14 mouse cellular contexts compared by ENCODE assay signal in the genomic region with DNA sequence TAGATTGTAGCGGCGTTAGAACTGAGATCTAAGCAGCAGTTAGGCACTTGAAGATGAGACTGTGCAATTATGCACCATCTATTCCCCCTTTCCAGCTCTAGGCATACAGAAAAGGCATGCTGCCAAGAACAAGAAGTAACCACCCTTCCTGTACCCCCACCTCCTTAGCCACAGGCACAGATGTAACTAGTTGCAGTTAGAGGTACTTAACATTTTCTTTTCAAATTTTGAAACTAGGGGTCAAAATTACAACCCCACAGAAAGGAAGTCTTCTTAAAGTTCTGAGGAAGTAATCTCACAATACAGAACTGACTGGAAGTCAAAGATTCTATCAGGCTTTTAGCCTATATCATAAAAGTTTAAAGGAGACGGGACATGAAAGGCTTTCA. TPM values are rescaled to one million over a fixed set of nuclear protein-coding genes. Genes with fewer than 3 reads are reported as not detected.
DNase-seq lines count a peak whose midpoint lies in the region; ATAC-seq and TF ChIP-seq lines count a peak whose summit lies in the region.
"Had no signal": no experiment of that assay in that cellular context is flagged by ENCODE, and none has a peak within 500 bp of the region (broad histone marks: within the 10 kb centered on the region; RNA-seq: fewer than 3 reads in every experiment).

No protein-coding gene starts in this region.

- intact Hi-C loops in heart, adult 2 months (cut with DNase I): loop anchor here (5.0 kb wide), 1 partner anchor 98 kb away; the partner anchor contains the start of gene Wt1

- ATAC-seq in heart, embryonic 12.5 days (ENCODE audit: insufficient number of reproducible peaks, low FRiP score): no peak
- ATAC-seq in liver, embryonic 12.5 days: no peak
- ATAC-seq in embryonic facial prominence, embryonic 14.5 days (ENCODE audit: low read depth): no peak
- no peak for ATAC-seq in liver, embryonic 15.5 days (ENCODE audit: insufficient read depth)

- 55% methylated on average over 3 of the region's 3 CpGs for WGBS in heart, embryonic 12.5 days
- WGBS in heart, adult 2 months: 53% methylated on average over 3 of the region's 3 CpGs
- 42% methylated on average over 3 of the region's 3 CpGs for WGBS in liver, embryonic 12.5 days (ENCODE audit: insufficient replicate concordance)
- 41% methylated on average over 3 of the region's 3 CpGs for WGBS in embryonic facial prominence, embryonic 14.5 days
- WGBS in liver, embryonic 15.5 days (ENCODE audit: insufficient replicate concordance): 30% methylated on average over 3 of the region's 3 CpGs
- WGBS in thymus, adult 2 months: 5% methylated on average over 3 of the region's 3 CpGs

- peak overlapping the region; percentile 50; the same call in 1 of the 2 replicates for H3K4me3 ChIP-seq in heart, embryonic 12.5 days
- H3K4me3 ChIP-seq in heart, adult 2 months: no peak overlapping the region; the same call in 1 of the 2 replicates
- no peak overlapping the region for H3K4me3 ChIP-seq in liver, embryonic 12.5 days
- H3K4me3 ChIP-seq in embryonic facial prominence, embryonic 14.5 days (ENCODE audit: low read depth, low read length): peak overlapping the region; percentile 35; the same call in 1 of the 2 replicates
- no peak overlapping the region for H3K4me3 ChIP-seq in liver, embryonic 15.5 days (replicated peaks)
- H3K4me3 ChIP-seq in thymus, adult 2 months (ENCODE audit: control insufficient read depth, insufficient read depth, low read length): no peak overlapping the region
- H3K4me3 ChIP-seq: myocyte had no signal

- H3K27ac ChIP-seq in heart, embryonic 12.5 days (ENCODE audit: poor library complexity, severe bottlenecking): no peak overlapping the region
- no peak overlapping the region for H3K27ac ChIP-seq in heart, adult 2 months
- H3K27ac ChIP-seq in liver, embryonic 12.5 days: no peak overlapping the region
- H3K27ac ChIP-seq in embryonic facial prominence, embryonic 14.5 days (replicated peaks; ENCODE audit: low read depth, low read length): no peak overlapping the region
- no peak overlapping the region for H3K27ac ChIP-seq in liver, embryonic 15.5 days (replicated peaks)
- no peak overlapping the region for H3K27ac ChIP-seq in thymus, adult 2 months (ENCODE audit: control insufficient read depth, insufficient read depth, low read length)
- H3K27ac ChIP-seq: gastrocnemius, adult 2 months had no signal

- H3K4me1 ChIP-seq in heart, embryonic 12.5 days (replicated peaks): peaks cover 23% of the 10 kb centered on the region
- peaks cover 2% of the 10 kb centered on the region; the same call in 1 of the 2 replicates for H3K4me1 ChIP-seq in heart, adult 2 months (ENCODE audit: control insufficient read depth, insufficient read depth, low read length)
- H3K4me1 ChIP-seq in liver, embryonic 12.5 days: peaks cover 8% of the 10 kb centered on the region; the same call in 1 of the 2 replicates
- peaks cover 9% of the 10 kb centered on the region for H3K4me1 ChIP-seq in embryonic facial prominence, embryonic 14.5 days (ENCODE audit: control insufficient read depth, insufficient read depth, low read length)
- H3K4me1 ChIP-seq in liver, embryonic 15.5 days (replicated peaks): no peaks in the 10 kb centered on the region
- H3K4me1 ChIP-seq in thymus, adult 2 months (replicated peaks; ENCODE audit: control insufficient read depth, insufficient read depth, low read length): peaks cover 4% of the 10 kb centered on the region; the same call in 1 of the 2 replicates

- H3K4me2 ChIP-seq in heart, embryonic 12.5 days: peak overlapping the region; percentile 82
- peak overlapping the region; percentile 55 for H3K4me2 ChIP-seq in liver, embryonic 12.5 days
- H3K4me2 ChIP-seq in embryonic facial prominence, embryonic 14.5 days (ENCODE audit: low read depth, low read length): 0 out of 2 replicates have a peak overlapping the region, but pooled peaks have one; percentile 80
- H3K4me2 ChIP-seq in liver, embryonic 15.5 days: peak overlapping the region; percentile 56; the same call in 1 of the 2 replicates

- no peaks in the 10 kb centered on the region for H3K9me3 ChIP-seq in heart, embryonic 12.5 days (replicated peaks)
- no peaks in the 10 kb centered on the region for H3K9me3 ChIP-seq in liver, embryonic 12.5 days (replicated peaks)
- H3K9me3 ChIP-seq in embryonic facial prominence, embryonic 14.5 days (ENCODE audit: control insufficient read depth, low read length): no peaks in the 10 kb centered on the region
- H3K9me3 ChIP-seq in liver, embryonic 15.5 days (replicated peaks): no peaks in the 10 kb centered on the region

- no peaks in the 10 kb centered on the region for H3K79me2 ChIP-seq in heart, adult 2 months (replicated peaks; ENCODE audit: control insufficient read depth, insufficient read depth, low read length)

- no peak for TF ChIP-seq CTCF in heart, adult 2 months (IDR thresholded peaks at IDR 0.05)
- TF ChIP-seq CTCF in thymus, adult 2 months (IDR thresholded peaks at IDR 0.05; ENCODE audit: borderline replicate concordance, control insufficient read depth, extremely low read depth, insufficient read depth, low read length, poor library complexity): no peak

- no peak for TF ChIP-seq POLR2A in heart, adult 2 months (IDR thresholded peaks at IDR 0.05; ENCODE audit: insufficient read depth, low read depth, low read length)
- no peak for TF ChIP-seq POLR2A in thymus, adult 2 months (IDR thresholded peaks at IDR 0.05; ENCODE audit: control insufficient read depth, extremely low read depth, insufficient read depth, low read length, poor library complexity)

- H3K9ac ChIP-seq in heart, embryonic 12.5 days: no peak overlapping the region
- H3K9ac ChIP-seq in heart, adult 2 months (ENCODE audit: low read depth, low read length): no peak overlapping the region
- no peak overlapping the region for H3K9ac ChIP-seq in liver, embryonic 12.5 days
- H3K9ac ChIP-seq in embryonic facial prominence, embryonic 14.5 days (ENCODE audit: low read depth, low read length): no peak overlapping the region
- H3K9ac ChIP-seq in liver, embryonic 15.5 days: no peak overlapping the region

- DNase-seq in heart, adult 2 months: no peak
- DNase-seq in liver: no peak
- DNase-seq in embryonic facial prominence, embryonic 14.5 days (ENCODE audit: low spot score): peak; percentile 18
- no peak for DNase-seq in thymus, adult 2 months
- DNase-seq in yolk sac, embryonic 10.5 days (ENCODE audit: low spot score): no peak
- DNase-seq: adrenal gland, postnatal 36 days; cerebellum, adult 2 months; gastrocnemius, adult 2 months; lung, postnatal 36 days had no signal

- 0 out of 2 replicates have a peak, but pooled peaks cover 14% of the 10 kb centered on the region for H3K27me3 ChIP-seq in heart, embryonic 12.5 days (replicated peaks)
- no peaks in the 10 kb centered on the region for H3K27me3 ChIP-seq in heart, adult 2 months (ENCODE audit: control insufficient read depth, insufficient read depth, low read length)
- H3K27me3 ChIP-seq in liver, embryonic 12.5 days (replicated peaks): peaks cover 42% of the 10 kb centered on the region
- peaks cover 3% of the 10 kb centered on the region for H3K27me3 ChIP-seq in embryonic facial prominence, embryonic 14.5 days (replicated peaks; ENCODE audit: control insufficient read depth, insufficient read depth, low read length)
- H3K27me3 ChIP-seq in liver, embryonic 15.5 days: peaks cover 11% of the 10 kb centered on the region
- H3K27me3 ChIP-seq in thymus, adult 2 months (ENCODE audit: control insufficient read depth, insufficient read depth, low read length): no peaks in the 10 kb centered on the region

- TF ChIP-seq EP300 in heart, adult 2 months (IDR thresholded peaks at IDR 0.05; ENCODE audit: insufficient read depth, low read depth, low read length): no peak

- no peaks in the 10 kb centered on the region for H3K36me3 ChIP-seq in heart, embryonic 12.5 days
- H3K36me3 ChIP-seq in heart, adult 2 months (ENCODE audit: control insufficient read depth, insufficient read depth, low read length): no peaks in the 10 kb centered on the region
- H3K36me3 ChIP-seq in liver, embryonic 12.5 days: no peaks in the 10 kb centered on the region
- no peaks in the 10 kb centered on the region for H3K36me3 ChIP-seq in embryonic facial prominence, embryonic 14.5 days (ENCODE audit: control insufficient read depth, insufficient read depth, low read length)
- no peaks in the 10 kb centered on the region for H3K36me3 ChIP-seq in liver, embryonic 15.5 days (replicated peaks)
- no peaks in the 10 kb centered on the region for H3K36me3 ChIP-seq in thymus, adult 2 months (ENCODE audit: control insufficient read depth, insufficient read depth, low read length)

RNA-seq across cellular contexts. Expression of gene Them7, which starts 0.9 kb away (rescaled TPM):
- 0.99 and 1.1 TPM in 2 replicates for polyA plus RNA-seq in heart, embryonic 12.5 days (2016; fragmentation: Nextera tagmentation; extraction: Ambion mirVana)
- 1 to 10 TPM; 2.5 to 2.9 TPM for total RNA-seq in heart, adult 2 months (2021)
- polyA plus RNA-seq in heart, adult 2 months (2012; rRNA removed): 0.27 and 0.64 TPM in 2 replicates
- polyA plus RNA-seq in liver, embryonic 12.5 days (2016; fragmentation: Nextera tagmentation; extraction: Ambion mirVana): 0.49 and 1.1 TPM in 2 replicates
- 0.21 and 0.35 TPM in 2 replicates for polyA plus RNA-seq in embryonic facial prominence, embryonic 14.5 days (2014; fragmentation: Nextera tagmentation; extraction: Ambion mirVana)
- polyA plus RNA-seq in liver, embryonic 15.5 days (2015; fragmentation: Nextera tagmentation; extraction: Ambion mirVana): 1.4 and 1.5 TPM in 2 replicates
- 0.24 and 0.94 TPM in 2 replicates for polyA plus RNA-seq in thymus, adult 2 months (2012; rRNA removed)
- total RNA-seq: layer of hippocampus, postnatal 14 days had no signal
- polyA plus RNA-seq: myocyte had no signal

Comparison
In these comparisons a context has a peak if more than half of its experiments do, and no peak if none do; other contexts are left out.
1. H3K4me3 ChIP-seq: peak in heart, embryonic 12.5 days (single experiment) and embryonic facial prominence, embryonic 14.5 days (single experiment); none in heart, adult 2 months (single experiment), liver, embryonic 12.5 days (single experiment), liver, embryonic 15.5 days (single experiment) and thymus, adult 2 months (single experiment).
2. Peak in every context shown above with its lines, with median percentiles within 50 percentile points of each other: H3K4me2 ChIP-seq.